Mouse (Mus musculus) naive thymus-derived CD4-positive, alpha-beta T cell, adult 2 months (primary cell): ENCODE results near the gene Gm4737.
A peak's percentile ranks its signal among the peaks of the same experiment; 100 is the strongest.
"Not testable (repeated sequence)": the region's sequence is repeated elsewhere in the genome, so short reads cannot be mapped to it uniquely, and the experiment has no call there.

ENCODE experiments used
- DNase-seq: peaks from one replicate; pipeline ENCODE4 v3.0.0-alpha.2; 2011; ENCODE audit warnings: low read depth

Gm4737 gene

DNA sequence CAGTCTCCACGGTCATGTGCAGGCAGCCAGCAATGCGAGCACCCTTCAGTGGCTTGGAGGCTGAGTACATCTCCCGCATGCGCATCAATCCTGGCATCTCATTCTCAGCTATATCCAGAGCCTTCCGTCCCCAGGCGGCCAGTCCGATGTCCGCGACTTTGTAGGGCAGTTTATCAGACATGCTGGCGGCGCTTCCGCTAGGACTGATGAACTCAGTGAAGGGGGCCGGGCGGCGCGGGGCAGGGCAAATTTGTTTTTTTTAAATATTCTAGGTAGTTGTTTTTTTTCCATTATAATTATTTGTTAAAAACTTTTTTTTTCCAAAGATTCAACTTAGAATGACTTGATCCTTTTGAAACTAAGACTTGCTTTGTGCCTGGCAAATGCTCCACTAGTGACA is at the start of gene Gm4737:
Gene Gm4737 (minus strand): TSS at position 246 of the 400 bp plus-strand sequence.
- DNase-seq: not testable (repeated sequence)

DNA sequence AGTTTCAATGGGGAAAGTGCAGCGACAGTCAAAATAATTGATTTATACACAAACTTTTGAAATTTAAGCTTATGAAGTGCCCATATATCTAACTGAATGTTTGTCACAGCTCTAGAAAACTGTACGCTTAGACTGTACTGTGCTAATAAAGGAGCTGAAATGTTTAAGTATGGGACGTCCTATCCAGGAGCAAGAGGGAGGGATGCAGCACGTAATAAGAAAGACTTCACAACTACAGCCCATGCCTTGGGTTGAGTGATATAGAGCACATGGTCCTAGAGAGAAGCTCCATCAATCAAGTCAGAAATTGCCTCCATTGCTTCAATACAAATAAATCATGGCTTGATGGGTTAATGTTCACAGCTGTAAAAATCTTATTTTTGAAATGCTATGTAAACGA is 40.9 kb upstream of the Gm4737 start:
- no peak for DNase-seq

DNA sequence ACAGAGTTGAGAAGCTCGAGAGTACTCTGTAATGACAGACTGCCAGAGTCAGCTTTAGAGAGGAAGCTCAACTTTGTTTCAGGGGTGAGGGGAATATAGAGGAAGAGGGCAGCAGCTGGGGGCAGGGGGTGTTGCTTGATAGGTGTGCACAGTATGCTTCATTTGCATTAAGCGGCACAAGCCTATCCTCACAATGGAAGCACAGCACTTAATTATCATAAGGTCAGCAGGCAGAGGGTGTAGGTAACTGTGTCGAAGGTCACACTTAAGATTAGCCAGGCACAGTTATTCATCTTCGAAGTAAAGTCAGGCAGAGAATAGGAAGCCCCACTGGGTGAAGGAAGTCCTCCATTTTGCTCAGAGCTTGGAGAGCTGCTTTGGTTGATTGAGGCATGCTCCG is 28.2 kb upstream of the Gm4737 start:
- no peak for DNase-seq

DNA sequence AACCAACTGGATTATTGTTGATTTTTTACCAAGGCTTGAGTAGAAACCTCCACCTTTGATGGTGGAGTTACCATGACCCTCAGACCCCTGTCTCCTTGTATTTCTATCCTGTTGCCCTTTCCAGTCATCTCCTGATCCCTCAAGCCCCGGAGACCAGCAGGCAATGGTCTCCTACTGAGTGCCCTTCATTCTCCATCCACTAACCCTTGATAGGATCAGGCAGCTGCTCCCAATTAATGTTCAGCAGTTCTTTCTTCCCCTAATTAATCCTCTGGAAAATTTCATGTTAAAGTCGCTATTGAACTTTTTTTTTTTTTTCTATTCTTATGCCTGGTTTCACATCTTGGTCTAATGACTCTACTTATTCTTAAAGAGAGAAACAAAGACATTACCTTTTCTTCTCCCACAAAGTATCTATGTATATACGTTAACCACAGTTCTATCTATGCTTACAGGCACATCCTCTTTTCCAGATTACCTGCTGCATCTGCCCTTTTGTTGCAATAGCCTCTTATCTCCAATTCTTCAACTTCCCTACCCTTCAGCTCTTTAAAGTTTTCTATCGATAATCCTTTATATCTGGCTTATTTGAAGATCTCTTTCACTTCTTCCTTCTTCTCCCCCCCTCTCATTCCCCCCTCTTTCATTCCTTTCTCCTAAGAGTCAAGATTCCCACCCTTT is 23.4 kb upstream of the Gm4737 start:
- DNase-seq: no peak

DNA sequence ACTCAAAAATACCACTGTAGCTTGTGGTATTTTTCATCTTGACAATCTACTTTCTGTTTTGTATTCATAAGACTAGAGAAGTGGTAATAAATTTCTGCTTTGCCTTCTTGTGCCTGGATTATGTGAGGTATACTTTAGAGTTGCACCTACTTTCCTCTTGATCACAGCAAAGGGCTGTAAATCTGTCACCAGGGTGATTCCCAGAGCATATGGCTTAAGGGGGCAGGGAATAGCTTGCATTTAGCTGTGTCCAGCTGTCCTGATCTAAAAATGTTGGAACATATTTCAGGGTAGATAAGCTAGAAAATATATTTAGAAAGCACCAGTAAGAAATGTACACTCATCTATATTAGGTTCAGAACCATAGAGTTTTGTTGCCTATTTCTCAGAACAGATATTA is 18.2 kb upstream of the Gm4737 start:
- no peak for DNase-seq

DNA sequence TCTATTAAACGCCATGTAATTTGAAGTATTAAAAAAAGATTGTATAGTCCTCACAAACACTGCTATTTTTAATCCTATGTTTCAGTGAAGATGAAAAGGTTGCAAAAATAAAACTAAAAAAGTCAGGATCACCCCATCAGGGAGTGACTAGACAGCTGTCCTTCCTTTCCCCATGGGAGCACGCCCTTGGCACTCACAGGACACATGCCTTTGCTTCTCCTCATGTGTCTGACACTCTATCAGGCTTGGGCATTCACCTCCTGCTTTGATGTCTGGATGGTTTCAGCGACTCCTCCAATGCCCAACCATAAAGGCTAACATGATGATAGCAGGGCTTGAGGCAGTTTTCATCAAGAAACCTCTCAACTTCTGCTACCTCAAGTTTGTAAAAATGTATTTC is 12.1 kb upstream of the Gm4737 start:
- DNase-seq: no peak

DNA sequence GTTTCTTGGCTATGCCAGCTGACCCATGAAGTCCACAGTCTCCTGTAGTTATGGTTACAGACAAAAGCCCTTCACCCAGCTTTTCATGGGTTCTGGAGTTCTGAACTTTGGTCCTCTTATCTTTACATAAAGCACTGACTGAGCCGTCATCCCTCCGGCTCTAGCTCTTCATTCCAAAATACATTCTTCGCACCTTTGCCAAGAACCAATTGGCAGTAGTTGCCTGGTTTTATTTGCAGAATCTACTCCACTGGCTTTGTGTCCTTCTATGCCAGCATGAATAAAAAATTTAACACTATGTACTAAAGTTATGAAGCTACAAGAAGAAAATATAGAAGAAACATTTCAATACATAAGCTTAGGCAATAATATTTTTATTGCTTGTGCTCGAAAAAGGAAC is 10.4 kb upstream of the Gm4737 start:
- DNase-seq: no peak

DNA sequence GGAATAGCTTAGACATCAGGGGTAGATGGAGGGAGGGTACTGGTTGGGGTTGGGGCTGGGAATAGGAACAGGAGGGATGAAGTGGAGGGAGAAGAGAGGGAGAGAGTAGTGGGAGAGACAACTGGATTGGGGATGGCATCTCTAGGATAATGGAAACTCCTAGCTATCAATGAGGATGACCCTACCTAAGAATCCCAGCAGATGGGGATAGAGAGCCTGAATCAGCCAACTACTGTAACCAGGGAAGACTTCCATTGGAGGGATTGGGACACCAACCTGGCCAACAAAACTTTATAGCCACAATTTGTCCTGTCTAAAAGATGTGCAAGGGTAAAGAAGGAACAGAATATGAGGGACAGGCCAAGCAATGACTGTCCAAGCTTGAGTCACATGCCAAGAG is 3.7 kb downstream of the Gm4737 start:
- DNase-seq: no peak

DNA sequence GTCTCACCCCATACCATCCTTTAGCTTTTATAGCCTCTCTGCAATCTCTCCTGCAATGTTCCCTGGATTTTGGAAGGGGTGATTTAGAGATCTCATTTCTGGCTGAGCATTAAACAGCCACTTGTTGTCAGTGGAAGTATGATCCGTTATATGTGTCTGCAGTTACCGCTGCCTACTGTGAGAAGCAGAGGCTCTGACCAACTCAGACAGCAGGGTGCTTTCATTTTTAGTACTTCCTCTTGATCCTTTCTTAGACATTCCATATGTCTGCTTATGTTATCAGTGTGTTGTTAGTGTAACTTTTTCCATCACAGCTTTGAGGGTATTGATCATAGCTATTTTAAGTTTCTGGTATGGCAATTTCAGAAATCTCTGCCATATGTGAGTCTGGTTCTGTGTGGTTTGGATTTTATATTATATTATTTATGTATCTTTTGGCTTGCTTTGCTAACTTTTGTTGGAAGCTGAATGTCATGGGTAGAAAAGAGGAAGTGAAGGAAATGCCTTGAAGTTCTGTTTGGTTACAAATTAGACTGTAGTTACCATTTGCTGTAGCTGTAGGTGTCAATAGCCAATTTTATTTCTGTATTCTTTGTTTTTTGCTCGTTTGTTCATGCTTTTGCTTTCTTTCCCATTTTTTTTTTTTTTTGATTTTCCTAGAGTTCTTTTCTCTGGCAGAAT is 6.1 kb downstream of the Gm4737 start:
- no peak for DNase-seq

DNA sequence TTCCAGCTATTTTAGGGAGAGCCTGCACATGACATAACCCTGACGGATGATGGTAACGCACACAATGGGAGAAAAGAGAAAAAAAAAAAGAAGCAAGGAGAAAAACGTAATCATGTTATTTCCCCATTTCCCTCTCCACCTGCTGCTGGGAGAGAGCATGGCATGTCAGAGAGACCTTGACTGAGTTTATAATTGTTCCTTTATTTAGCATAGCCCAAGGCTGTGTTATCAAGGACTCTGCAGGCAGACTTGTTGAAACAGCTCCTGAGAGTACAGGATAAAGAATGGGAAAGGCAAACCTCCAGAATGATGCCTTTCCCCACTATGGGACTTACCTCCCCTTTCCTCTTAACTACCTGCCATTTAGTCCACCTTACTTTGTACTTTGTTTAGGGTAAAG is 7.9 kb downstream of the Gm4737 start:
- DNase-seq: no peak

DNA sequence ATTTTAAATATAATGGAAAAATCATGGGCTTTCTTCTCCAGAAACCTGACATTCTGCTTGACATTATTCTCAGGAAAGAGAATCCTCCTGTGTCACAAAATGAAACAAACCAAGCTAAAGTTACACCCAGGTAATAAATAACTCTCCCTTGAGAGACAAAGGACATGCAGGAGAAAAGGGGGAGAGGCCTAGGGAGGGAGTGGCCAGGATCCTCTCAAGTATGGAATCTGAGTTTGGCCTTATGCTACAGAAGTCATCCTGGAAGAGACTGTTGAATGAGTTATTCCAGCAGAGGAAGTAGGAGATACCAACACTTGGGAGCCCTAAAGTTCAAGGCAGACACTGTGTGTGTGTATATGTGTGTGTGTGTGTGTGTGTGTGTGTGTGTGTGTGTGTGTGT is 32.6 kb downstream of the Gm4737 start:
- DNase-seq: no peak

DNA sequence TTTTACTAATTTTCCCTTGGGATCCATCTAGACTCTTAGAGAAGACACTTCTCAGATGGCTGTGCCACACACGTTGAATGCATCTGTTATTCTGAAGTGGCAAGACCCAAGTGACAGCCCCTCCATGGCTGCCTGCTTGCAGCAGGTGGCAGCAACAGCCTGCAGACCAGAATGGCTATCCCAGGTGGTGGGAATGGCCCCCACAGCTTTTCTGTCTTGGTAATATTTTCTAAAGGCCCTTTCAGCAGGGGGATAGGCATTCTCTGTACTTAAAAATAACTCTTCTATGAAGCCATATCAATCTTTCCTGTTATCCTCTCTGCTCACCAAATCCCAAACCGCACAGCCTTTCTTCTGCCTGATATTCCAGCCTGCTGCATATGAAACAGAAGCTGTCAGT is 33.5 kb downstream of the Gm4737 start:
- peak; percentile 68 for DNase-seq

DNA sequence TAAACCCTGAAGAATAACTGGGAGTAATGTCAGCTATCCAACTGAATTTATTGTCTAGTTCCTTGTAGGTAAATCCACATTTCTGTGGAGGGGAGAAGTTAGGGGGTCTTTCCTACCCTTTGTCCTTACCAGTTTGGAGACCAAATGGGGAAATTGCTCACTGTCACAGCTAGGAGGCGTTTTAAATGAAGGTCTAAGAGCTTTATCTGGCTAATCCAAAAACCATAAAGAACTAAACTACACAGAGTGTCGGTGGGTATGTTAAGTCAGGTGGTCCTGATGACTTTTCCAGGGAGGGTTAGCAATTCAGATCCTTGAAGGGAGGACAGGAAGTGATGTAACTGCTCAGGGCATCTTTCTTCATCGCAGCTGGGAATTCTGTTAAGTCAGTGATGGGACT is 34.3 kb downstream of the Gm4737 start:
- DNase-seq: peak; percentile 51

DNA sequence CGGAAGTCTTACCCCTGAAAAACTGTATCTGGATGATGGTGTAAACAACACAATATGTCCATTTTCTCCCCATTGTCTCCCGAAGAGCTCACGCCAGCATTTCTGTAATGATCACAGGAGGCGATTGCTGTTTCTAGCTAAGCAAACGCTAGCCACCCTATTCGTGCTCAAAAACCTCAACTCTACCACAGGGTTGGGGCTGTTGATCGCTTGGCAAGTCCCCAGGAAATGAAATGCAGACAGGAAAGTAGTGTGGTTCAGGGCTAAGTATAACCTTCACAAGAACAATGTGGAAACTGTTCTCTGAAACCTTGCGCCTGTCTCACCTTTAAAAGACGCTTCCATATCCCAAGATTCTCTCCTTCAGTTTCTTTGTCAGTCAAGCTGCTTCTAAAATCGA is 34.9 kb downstream of the Gm4737 start, which contains the start of gene Cd96:
Gene Cd96 (minus strand): TSS at position 232 of the 400 bp plus-strand sequence.
- DNase-seq: peak; percentile 85

DNA sequence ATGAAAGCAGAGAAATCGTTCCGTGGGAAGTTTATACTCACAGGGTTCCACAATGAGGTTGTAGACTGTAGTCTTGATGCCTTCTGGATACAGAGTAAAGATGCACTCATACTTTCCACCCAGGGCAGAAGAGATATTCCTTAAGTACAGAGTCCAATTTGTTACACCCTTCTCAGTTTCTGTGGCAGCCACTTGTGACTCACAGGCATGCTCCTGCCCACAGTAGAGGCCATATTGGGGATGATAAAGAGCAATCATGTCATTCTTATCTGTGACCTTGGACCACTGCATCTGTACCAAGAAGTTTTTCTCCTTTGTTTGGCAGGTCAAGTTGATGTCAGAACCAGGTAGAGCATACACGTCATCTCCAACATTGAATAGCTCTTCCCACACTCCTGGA is 37.2 kb downstream of the Gm4737 start:
- no peak for DNase-seq

DNA sequence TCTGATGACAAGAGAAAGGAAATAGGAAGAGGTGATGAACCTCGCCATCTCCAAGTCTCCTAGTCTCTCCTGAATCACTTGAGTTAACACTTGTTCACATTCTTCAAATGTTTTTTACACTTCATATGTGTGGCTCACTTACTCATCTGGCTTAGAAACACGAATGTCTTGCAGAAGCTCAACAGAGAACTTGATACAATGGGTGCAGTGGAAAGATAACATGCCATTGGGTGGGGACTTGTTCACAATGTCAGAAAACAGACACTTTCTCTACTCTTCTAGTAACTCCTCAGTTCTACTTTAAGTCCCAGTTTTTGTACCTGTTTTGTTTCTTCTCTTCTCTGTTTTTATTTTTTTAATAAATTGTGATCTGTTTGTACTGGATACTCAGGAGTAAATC is 40.1 kb downstream of the Gm4737 start:
- DNase-seq: no peak

DNA sequence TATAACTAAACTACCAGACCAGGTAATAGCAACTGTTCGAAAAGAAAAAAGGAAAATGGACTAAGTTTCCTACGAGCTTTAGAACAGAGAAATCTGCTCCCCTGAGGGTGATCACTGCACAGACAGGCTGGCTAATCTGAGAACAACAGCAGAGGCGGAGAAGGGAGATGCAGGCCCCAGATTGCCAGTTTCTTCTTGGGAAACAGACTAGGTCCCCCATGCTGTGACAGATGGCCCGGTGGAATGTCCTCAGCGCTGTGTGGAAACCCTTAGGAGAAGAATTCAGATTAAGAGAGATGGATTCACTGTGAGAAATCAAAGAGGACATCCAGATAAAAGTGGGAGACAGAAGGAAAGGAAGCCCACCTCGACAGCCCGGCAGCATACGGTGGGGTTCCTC is 45.3 kb downstream of the Gm4737 start:
- no peak for DNase-seq

DNA sequence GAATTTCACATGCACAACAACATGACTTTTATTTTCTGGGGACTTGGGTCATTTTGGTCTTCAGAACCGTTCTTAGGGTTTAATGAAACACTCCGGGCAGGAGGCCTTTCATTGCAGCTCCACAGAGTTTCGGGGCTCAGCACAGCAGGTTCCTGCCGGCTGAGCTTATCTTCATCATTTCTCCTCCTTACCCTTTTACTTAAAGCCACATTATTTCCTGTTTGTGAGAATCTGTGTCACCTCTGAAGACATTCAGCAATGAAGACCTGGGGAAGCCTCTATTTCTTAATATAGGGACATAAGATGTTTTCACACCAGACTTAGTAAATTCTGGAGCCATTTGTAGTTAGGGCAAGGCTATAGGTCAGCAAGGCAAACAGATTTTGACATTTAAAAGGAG is 47.4 kb downstream of the Gm4737 start:
- DNase-seq: peak; percentile 62

DNA sequence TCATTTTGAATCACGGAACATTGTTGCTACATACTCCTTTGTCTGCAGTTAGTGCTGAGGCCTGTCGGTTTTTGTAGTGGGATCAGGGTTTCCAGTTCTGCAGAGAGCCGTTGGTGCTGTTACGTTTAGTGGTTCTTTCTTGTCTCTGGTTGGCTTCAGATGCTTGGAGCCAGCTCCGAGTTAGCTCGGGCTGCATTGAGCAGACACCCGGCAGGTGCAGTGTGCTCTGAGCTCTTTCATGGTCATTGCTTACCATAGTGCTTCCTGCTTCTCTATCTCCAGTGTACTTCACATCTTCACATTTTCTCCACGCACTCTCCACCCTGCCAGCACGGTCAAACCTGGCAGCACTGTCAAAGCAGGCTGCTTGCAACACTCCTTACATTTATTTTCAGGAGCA is 50.4 kb downstream of the Gm4737 start:
- peak; percentile 74 for DNase-seq
